Mouse (Mus musculus) kidney, adult 8-10 months (tissue): Measurements from ENCODE around the gene Lman1l.
A peak's percentile ranks its signal among the peaks of the same experiment; 100 is the strongest.

Experiments used
- DNase-seq, 2 experiments: peaks; one replicate each; pipeline ENCODE4 v3.0.0; 2022

Gene Lman1l

GRCm38 (mm10) chr9:57644944-57645893, 24.6 kb upstream of the Lman1l start:
- DNase-seq, result peak; percentile 90 to 95

GRCm38 (mm10) chr9:57644442-57644943, 23.9 kb upstream of the Lman1l start:
- DNase-seq, result no peak

DNA sequence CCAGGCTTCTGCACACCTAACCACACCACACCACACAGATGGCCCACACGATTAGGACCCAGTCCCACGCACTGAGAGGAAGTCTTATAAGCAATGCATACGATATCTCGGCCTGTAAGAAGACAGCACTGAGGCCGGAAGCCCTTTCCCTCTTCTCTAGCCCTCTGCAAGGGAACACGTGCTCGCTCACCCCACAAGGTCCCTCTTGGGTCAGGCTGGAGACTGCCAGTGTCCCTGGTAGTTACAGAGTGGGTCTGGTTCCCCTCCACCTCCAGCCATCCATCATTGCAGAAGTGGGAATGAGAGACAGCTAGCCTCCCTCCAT, 23.2 kb upstream of the Lman1l start:
- no peak for DNase-seq

GRCm38 (mm10) chr9:57643169-57643855, 22.7 kb upstream of the Lman1l start:
- peak; percentile 41 to 49 for DNase-seq

GRCm38 (mm10) chr9:57641775-57642550, 21.4 kb upstream of the Lman1l start:
- DNase-seq, result no peak

DNA sequence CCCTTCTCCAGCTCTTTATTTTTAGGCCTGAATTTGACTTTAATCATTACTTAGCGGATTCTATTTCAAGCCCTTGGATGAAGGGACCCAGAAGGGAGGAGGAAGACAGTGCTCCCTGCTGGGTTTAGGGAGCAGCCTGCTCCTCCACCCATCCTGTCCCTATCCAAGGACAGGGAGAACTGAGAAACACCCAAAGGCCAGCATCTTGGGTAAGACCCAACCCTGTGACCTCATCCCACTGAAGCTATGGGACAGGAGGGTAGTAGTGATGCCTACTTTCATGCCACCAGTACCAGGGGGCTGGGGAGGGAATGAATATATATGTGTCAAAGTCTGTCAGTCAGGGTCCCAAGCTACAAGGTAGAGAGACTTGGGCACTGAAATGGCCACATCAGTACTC, 20.4 kb upstream of the Lman1l start:
- no peak for DNase-seq

DNA sequence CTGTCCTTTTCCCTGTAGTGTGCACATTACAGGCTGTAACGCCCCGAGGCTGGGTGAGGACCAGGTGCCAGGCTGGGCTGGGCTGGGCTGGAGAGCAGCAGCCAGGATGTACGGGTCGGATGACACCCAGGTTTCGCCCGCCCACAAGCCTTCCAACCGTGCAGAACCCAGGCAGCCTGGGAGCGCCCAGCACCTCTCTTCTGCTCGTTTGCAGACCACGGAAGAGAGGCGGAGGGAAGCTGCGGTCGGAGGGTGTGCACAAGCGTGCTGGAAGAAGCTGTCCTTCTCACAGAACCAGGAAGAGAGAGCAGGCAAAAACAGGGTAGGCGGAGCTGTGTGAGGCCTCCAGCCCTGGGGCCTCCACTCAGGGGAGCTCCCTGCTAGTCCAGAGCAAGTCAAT, 19.8 kb upstream of the Lman1l start:
- peak; percentile 41 to 50 for DNase-seq

GRCm38 (mm10) chr9:57639661-57640328, 19.2 kb upstream of the Lman1l start:
- DNase-seq, result no peak

DNA sequence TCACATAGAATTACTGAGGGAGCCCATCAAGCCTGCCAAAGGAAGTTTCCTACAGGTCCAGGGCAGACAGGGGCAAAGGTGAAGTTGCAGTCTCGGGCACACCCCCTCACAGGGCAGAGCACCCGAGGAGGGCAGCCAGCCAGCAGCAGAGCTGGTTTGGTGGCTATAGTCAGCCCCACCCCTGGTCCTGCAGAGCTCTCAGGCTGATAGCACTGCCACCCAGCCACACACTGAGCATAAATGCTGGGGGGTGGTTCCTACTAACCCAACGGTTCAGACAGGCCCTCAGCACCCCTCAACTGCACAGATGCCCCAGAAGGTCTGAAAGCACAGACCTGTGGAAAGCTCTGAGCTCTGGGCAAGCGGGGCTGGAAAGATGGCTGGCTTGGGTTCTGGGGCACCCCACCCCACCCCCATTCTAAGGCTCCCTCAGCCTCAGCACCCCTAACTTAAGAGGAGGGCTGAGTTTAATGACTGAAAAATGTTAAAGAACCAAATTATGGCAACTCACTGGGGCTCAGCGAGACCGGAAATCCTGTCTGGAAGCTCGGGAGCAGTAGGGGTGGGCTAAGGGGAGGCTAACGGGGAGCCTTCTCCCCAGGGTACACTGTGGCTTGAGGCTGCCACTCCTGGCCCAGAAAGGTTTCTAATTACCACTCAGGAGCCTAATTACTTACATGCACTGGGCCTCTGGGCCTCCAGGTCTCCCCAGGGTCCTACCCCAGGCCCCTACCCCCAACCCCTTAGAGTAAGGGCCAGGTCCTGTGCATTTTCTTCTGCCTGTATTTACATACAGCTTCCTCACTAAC, 18.3 kb upstream of the Lman1l start:
- peak; percentile 85 to 87 for DNase-seq

DNA sequence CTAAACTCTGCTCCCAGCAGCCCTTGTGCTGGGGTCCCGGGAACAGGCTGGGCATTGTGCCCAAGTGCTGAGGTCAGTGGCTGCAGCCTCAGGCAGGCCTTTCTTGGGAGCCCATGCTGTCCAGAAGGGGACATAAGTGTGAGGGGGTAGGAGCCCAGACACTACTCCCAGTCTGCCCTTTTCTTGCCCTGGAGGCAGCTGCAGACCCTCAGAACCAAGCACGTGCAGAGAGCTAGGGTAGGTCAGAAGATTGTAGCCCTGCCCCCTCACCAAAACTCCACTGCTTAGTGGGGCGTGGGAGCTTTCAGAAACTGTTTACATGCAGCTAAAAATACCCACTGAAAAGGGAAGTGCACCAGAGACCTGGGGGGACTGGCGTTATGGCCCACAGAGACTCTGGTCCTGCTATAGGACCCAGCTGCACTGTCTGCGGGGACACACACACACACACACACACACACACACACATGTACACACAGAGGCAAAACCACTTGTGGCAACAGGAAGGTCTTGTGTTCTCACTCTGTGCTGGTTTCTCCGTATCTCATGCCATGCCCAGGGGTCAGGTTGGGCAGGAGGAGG, 17.3 kb upstream of the Lman1l start:
- peak; percentile 57 to 72 for DNase-seq

DNA sequence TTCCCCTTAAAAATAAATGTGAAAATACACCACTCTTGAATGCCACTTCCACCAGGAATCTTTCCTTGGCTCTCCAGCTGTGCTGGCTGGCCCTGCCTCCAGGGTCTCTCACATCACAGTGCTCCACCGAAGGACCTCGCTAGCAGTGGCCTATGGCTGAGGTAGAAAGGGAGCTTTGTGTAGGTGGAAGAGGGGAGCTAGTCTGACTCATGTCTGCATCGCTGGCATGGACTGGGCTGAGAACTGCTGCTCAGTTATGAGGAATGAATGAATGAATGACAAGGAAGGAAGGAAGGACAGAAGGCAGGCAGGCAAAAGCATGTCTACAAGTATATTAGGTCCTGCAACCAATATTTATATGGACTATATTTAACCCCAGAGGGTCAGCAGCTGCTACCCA, 16.7 kb upstream of the Lman1l start:
- no peak for DNase-seq

DNA sequence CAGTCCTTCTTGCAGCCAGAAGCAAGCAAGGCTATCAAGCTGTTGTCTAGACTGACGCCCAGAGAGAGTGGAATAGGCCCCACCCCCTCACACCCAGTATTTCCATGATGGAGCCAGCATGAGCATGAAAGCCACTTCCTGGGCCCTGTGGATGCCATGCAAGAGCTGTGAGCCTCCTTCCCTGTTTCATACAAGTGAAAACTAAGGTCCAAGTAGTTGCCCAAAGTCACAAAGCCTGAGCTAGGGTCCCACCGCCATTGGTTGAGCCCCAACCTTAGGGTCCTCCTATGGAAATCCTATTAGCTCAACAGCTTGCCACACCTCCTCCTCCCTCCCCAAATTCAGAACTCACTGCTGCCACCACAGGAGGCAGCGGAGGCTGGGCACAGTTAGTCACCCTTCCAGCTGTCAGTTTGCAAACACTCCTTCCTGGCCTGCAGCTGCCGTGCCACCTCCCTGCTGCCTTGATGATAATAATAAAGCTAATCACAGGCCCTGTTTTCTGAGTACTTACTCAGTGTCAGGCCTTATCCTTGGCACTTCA, 13.0 kb upstream of the Lman1l start:
- DNase-seq, result no peak

DNA sequence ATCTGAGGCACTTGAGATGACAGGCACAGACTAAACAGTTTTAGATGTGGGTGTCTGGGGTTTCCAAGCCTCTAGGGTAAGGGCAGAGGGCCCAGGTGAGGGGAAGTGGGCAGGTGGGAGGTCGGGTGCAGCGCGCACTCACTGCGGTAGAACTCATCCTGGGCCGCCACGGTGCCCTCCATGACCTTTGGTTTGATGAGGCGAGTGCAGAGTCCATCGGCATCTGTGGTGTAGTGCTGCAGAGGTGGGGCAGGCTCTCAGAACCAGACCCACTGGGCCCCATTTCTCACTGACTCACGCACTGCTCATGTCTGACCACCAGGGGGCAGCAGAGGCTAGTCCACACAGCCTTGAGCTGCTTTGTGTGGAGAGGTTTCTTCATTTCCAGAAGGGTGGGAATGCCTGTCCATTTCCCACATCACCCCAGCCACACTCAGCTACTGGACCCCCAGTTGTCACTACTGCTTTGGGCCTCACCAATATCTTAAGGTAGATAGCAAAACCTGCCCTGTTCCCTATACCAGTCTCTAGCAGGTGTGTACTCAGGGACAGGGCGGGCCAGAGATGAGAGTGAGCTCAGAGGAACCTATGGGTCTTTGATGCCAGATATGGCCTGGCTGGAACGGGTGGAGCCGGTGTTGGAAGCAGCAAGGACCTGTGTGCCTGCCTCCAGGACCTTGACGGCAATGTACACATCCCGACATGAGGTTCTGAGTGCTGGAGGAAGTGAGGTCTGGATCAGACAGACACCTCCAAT, 8.7 kb upstream of the Lman1l start:
- DNase-seq, result peak; percentile 35 to 73

DNA sequence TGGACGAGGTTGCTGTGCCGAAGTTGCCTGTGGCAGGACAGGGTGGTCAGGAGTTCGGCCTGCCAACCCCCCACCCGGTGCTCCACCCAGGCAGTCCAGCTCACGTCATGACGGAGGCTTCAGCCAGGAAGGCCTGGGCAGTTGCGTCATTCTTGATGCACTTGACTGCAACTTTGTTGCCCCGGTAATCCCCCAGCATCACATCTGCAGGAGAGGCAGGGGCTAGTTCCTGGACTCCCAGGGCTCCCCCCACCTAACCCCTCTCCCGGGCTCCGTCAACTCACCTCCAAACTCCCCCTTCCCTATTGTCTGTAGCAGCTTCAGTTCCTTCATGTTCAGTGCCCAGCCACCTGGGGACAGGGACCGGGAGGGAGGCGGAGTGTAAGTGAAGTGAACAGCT, 8.1 kb upstream of the Lman1l start:
- no peak for DNase-seq

- DNase-seq, result no peak
These were observed 7.3 kb upstream of the Lman1l start for GRCm38 (mm10) chr9:57627892-57628291.

GRCm38 (mm10) chr9:57627191-57627590, 6.6 kb upstream of the Lman1l start:
- DNase-seq, result no peak

DNA sequence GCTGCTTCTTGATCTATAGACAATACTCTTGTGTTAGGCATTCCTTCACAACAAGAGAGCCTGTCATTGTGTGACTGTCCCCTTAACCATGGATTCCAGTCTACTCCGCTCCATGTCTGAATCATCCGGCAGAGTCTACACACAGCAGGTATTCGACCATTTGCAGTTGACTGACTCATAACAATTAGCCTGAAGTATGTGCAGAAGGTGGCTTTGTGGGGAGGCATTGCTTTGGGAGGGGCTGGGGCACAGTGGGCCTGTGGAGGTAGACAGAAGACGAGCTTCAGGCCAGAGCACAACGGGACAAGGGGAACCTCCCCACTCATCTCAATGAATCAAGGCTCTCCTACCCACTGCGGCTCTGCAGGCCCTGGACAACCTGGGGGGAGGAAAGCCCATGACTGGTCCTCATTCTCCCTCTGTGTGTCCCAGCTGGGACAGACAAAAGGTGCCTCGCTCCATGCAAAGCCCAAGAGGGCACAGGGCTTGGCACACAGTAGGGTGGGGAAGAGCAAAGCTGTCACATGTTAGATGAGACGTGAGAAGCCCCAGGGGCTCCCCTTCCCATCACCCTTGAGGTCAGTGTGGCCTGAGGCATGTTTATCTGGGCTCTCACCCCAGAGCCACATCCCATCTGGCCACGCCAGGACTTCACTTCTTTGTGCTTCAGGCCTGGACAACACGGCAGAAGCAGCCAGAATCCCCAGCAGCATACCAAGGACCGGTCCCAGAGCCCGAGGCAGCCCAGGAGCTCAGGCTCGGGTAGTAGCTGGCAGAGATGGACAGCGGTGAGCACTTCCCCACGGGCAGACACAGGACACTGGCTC, 5.3 kb upstream of the Lman1l start:
- no peak for DNase-seq

DNA sequence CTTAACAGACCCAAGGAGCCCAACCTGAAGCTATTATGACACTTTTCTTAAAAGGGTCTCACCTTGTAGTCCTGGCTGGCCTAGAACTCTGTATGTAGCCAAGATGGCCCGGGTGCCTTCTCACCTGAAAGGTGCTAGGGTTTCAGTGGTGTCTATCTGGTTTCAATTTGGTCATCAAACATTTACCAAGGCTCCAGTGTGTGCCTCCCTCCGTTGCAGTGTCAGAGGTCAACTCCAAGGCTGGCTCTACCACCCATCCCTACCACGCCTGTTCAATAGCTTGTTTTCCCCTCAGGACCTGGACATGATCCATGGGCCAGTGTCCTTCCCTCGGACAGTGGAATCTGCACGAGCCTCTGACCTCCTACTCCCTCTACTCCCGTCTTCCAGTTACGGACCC, 3.7 kb upstream of the Lman1l start:
- DNase-seq, result no peak

DNA sequence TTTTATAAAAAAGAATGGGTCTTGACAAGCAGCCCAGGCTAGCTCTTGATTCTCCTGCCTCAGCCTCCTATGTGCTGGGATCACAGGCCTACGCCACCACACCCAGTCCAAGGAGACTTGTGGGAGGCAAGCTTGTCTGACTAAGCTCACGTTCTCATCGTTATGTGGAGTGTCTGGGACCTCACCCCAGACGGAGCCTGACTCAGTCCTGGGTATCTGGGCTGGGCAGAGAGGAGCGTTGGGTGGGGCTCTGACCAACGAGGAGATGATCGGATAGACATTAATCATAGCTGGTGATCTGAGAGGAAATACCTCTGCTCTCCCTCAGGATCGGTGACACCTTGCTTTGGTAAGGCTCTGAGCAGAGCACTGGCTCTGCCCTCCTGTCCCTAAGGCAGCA, 1.7 kb downstream of the Lman1l start:
- DNase-seq, result no peak
